Mouse (Mus musculus): ENCODE results near the gene C1qbp. TPM values are rescaled to one million over a fixed set of nuclear protein-coding genes. Genes with fewer than 3 reads are reported as not detected.

Gene C1qbp
- polyA plus RNA-seq, 1 experiment from 2014 or later = 135 TPM

GRCm38 (mm10) chr11:70980232-70980631 is 2.6 kb downstream of the C1qbp start:
- Histone ChIP-seq H3K27me3 (ENCODE audit: insufficient read depth, low read length) (no peaks in the 10 kb centered on the region), H3K9me3 (ENCODE audit: low read length) (no peaks in the 10 kb centered on the region), H3K4me2 (ENCODE audit: low read depth, low read length) (no peak overlapping the region), H3K36me3 (replicated peaks; ENCODE audit: insufficient read depth, low read length) (peaks cover 61% of the 10 kb centered on the region), H3K27ac (ENCODE audit: low read depth) (no peak overlapping the region), H3K4me3 (ENCODE audit: low read depth, low read length) (no peak overlapping the region), H3K9ac (replicated peaks) (no peak overlapping the region), H3K4me1 (ENCODE audit: insufficient read depth) (peaks cover 10% of the 10 kb centered on the region)
- TF ChIP-seq CTCF (IDR thresholded peaks at IDR 0.05; ENCODE audit: low read depth) (no peak), EP300 (IDR thresholded peaks at IDR 0.05; ENCODE audit: low read depth) (no peak)
- ATAC-seq (no peak), DNase-seq (no peak)
- 82% methylated on average over 6 of the region's 6 CpGs for WGBS (ENCODE audit: insufficient replicate concordance)

DNA sequence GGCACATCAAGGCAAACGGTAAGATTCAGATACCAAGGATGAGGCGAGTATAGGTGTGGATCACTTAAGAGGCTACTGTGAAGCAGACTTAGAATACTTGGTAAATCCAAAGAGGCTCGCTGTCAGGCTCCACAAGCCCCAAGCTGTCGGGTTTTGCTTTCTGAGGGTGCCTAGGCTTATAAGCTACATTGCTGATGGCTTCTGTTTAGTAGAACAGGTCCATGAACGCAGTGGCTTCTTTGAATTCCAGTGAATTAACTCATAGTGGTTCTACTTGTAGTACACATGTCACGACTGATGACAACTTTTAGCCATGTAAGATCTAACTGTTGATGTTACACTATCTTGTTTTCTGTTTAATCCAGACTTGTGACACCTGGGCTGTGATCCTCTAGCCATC is 5.5 kb downstream of the C1qbp start:
- 87% methylated on average over 6 of the region's 6 CpGs for WGBS (ENCODE audit: insufficient replicate concordance)
- Histone ChIP-seq H3K27ac (ENCODE audit: low read depth) (no peak overlapping the region), H3K4me3 (ENCODE audit: low read depth, low read length) (no peak overlapping the region), H3K9me3 (ENCODE audit: low read length) (no peaks in the 10 kb centered on the region), H3K4me1 (ENCODE audit: insufficient read depth) (peaks cover 10% of the 10 kb centered on the region), H3K4me2 (ENCODE audit: low read depth, low read length) (no peak overlapping the region), H3K27me3 (ENCODE audit: insufficient read depth, low read length) (no peaks in the 10 kb centered on the region), H3K36me3 (replicated peaks; ENCODE audit: insufficient read depth, low read length) (peaks cover 83% of the 10 kb centered on the region), H3K9ac (replicated peaks) (no peak overlapping the region)
- ATAC-seq (no peak), DNase-seq (no peak)
- TF ChIP-seq CTCF (IDR thresholded peaks at IDR 0.05; ENCODE audit: low read depth) (no peak), EP300 (IDR thresholded peaks at IDR 0.05; ENCODE audit: low read depth) (no peak)

- H3K27ac ChIP-seq (ENCODE audit: low read depth) = no peak overlapping the region
- WGBS (ENCODE audit: insufficient replicate concordance) = 62% methylated on average over 2 of the region's 2 CpGs
- DNase-seq = no peak
- TF ChIP-seq EP300 (IDR thresholded peaks at IDR 0.05; ENCODE audit: low read depth) (no peak), CTCF (IDR thresholded peaks at IDR 0.05; ENCODE audit: low read depth) (no peak)
- 0 out of 2 replicates have a peak, but pooled peaks cover 8% of the 10 kb centered on the region for H3K4me1 ChIP-seq (ENCODE audit: insufficient read depth)
- no peaks in the 10 kb centered on the region for H3K9me3 ChIP-seq (ENCODE audit: low read length)
- H3K27me3 ChIP-seq (ENCODE audit: insufficient read depth, low read length) = no peaks in the 10 kb centered on the region
- ATAC-seq = no peak
- no peak overlapping the region for H3K4me3 ChIP-seq (ENCODE audit: low read depth, low read length)
- H3K36me3 ChIP-seq (replicated peaks; ENCODE audit: insufficient read depth, low read length) = peaks cover 73% of the 10 kb centered on the region
- H3K4me2 ChIP-seq (ENCODE audit: low read depth, low read length) = no peak overlapping the region
- no peak overlapping the region for H3K9ac ChIP-seq (replicated peaks)
Observed at GRCm38 (mm10) chr11:70975193-70975592, 7.6 kb downstream of the C1qbp start.

DNA sequence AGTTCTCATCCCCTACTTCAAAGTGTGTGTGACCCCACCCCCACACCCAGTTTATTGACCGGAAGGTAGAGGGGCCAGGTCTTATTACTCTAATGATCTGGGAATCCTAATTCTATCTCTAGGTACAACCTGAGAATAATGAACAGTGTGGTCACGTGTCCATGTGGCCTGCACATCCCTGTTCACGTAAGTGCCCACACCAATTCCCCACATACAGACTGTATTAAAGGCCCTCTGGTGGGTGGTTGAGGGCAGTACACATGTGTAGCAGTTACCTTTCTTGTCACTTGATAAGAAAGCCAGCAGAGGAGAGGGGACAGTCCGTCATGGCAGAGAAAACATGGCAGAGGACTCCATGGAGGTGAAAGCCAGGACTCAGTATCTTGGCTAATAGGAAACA is 8.9 kb downstream of the C1qbp start:
- H3K36me3 ChIP-seq (replicated peaks; ENCODE audit: insufficient read depth, low read length) = peaks cover 64% of the 10 kb centered on the region
- no peak overlapping the region for H3K9ac ChIP-seq (replicated peaks)
- no peak overlapping the region for H3K4me2 ChIP-seq (ENCODE audit: low read depth, low read length)

DNA sequence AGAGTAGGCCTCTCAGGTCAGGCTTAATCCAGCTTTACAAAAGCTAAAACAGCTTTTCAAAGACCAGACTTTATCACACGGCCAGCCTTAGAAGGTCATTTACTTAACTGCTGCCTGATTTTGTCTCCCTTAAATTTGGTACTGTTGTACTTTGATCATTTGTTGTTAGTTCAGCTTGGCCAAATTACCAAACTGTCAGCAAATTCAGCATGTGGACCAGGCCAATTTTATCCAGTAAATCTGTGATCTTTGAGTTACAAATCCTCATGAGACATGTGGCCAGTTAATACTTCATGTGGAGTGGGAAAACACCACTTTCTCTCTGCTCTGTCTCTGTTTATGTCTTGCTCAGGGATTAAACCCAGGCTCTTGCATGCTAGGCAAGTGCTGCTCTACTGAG is 10.2 kb downstream of the C1qbp start:
- DNase-seq (no peak), ATAC-seq (no peak)
- H3K4me2 ChIP-seq (ENCODE audit: low read depth, low read length) = 0 out of 2 replicates have a peak overlapping the region, but pooled peaks have one; percentile 79
- H3K36me3 ChIP-seq (replicated peaks; ENCODE audit: insufficient read depth, low read length) = peaks cover 50% of the 10 kb centered on the region
- no peak overlapping the region for H3K27ac ChIP-seq (ENCODE audit: low read depth)
- H3K27me3 ChIP-seq (ENCODE audit: insufficient read depth, low read length) = no peaks in the 10 kb centered on the region
- no peak overlapping the region for H3K9ac ChIP-seq (replicated peaks)
- 58% methylated on average over 1 of the region's 1 CpGs for whole genome bisulfite sequencing (ENCODE audit: insufficient replicate concordance)
- no peaks in the 10 kb centered on the region for H3K9me3 ChIP-seq (ENCODE audit: low read length)
- TF ChIP-seq EP300 (IDR thresholded peaks at IDR 0.05; ENCODE audit: low read depth) (no peak), CTCF (IDR thresholded peaks at IDR 0.05; ENCODE audit: low read depth) (no peak)
- no peak overlapping the region for H3K4me3 ChIP-seq (ENCODE audit: low read depth, low read length)
- peaks cover 20% of the 10 kb centered on the region for H3K4me1 ChIP-seq (ENCODE audit: insufficient read depth)

More for the DNA sequence above, 8.9 kb downstream of the C1qbp start:
- Histone ChIP-seq H3K27me3 (ENCODE audit: insufficient read depth, low read length) (no peaks in the 10 kb centered on the region), H3K4me1 (ENCODE audit: insufficient read depth) (0 out of 2 replicates have a peak, but pooled peaks cover 11% of the 10 kb centered on the region), H3K27ac (ENCODE audit: low read depth) (no peak overlapping the region), H3K9me3 (ENCODE audit: low read length) (no peaks in the 10 kb centered on the region), H3K4me3 (ENCODE audit: low read depth, low read length) (no peak overlapping the region)
- ATAC-seq (no peak), DNase-seq (peak; percentile 25)
- TF ChIP-seq EP300 (IDR thresholded peaks at IDR 0.05; ENCODE audit: low read depth) (no peak), CTCF (IDR thresholded peaks at IDR 0.05; ENCODE audit: low read depth) (peak; percentile 64)
- WGBS (ENCODE audit: insufficient replicate concordance) = 66% methylated on average over 4 of the region's 4 CpGs

DNA sequence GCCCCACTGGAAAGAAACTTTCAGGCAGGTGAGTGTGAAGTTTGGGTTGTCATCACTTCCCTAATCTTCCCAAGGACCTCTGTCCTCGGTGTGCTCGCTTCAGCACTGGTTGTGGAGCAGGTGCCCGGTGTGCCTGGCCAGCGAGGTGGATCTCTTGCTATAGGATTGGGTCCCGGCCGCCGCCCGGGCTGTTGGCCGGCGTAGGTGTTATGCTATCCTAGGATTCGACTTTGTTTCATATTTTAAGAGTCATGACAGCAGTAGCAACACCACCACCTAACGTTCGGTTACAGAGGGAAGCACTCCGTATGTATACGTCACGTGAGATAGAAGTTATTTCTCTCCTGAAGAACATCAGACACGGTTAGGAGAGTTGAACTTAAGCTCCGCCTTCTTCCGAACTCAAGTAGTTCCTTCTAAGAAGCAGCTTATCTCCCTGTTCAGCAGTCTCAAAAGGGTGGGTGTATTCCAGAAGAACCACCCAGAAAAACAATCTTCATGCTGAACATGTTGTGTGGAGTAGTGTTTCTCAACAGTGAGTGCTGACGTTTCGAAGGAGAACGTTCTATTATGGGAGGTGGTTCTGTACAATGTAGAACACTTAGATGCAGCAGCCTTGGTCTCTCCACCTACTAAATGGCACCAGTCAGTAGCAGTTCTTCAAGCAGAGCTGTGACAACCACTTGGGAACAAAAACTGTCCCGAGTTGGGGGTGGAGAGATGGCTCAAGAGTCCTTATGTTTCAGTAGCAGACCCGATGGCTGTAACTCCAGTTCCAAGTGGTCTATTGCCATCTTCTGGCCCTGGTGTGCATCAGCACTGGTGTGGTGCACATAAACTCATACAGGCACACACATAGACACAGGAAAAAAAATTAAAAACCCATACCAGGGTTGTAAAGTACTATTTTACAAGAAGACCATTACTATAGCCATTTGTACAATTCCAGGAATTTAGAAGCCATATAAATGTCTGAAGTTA is 12.0 kb downstream of the C1qbp start:
- WGBS (ENCODE audit: insufficient replicate concordance) = 9% methylated on average over 24 of the region's 24 CpGs
- H3K9me3 ChIP-seq (ENCODE audit: low read length) = no peaks in the 10 kb centered on the region
- H3K4me3 ChIP-seq (ENCODE audit: low read depth, low read length) = peak overlapping the region; percentile 94
- TF ChIP-seq EP300 (IDR thresholded peaks at IDR 0.05; ENCODE audit: low read depth) (no peak), CTCF (IDR thresholded peaks at IDR 0.05; ENCODE audit: low read depth) (peak; percentile 46)
- peaks cover 41% of the 10 kb centered on the region for H3K36me3 ChIP-seq (replicated peaks; ENCODE audit: insufficient read depth, low read length)
- H3K27me3 ChIP-seq (ENCODE audit: insufficient read depth, low read length) = no peaks in the 10 kb centered on the region
- ATAC-seq (peak; percentile 57), DNase-seq (peak; percentile 31)
- peak overlapping the region; percentile 79 for H3K4me2 ChIP-seq (ENCODE audit: low read depth, low read length)
- H3K4me1 ChIP-seq (ENCODE audit: insufficient read depth) = peaks cover 20% of the 10 kb centered on the region
- H3K9ac ChIP-seq (replicated peaks) = peak overlapping the region; percentile 64
- H3K27ac ChIP-seq (ENCODE audit: low read depth) = peak overlapping the region; percentile 91

Data from liver, postnatal 0 days (tissue).